Mouse (Mus musculus) MEL (cell line): ENCODE data around the gene Nisch. TPM values are rescaled to one million over a fixed set of nuclear protein-coding genes. Genes with fewer than 3 reads are reported as not detected.

Source experiments
- DNase-seq: peaks from one replicate; pipeline ENCODE4 v3.0.0; 2011; ENCODE audit warnings: low read depth, low spot score
- H3K27ac ChIP-seq: 2 replicates; pipeline ENCODE4 v1.5.1; 2012; ENCODE audit warnings: low read depth, mild to moderate bottlenecking, control low read depth, low read length, moderate library complexity; ENCODE audit not compliant: control insufficient read depth
- H3K27me3 ChIP-seq, 2 experiments: fragments of 150-350 bp in 1 of 2; sonication (generic) in 1 of 2; 2 replicates each; pipeline ENCODE4 v1.6.1; 2012; ENCODE audit warnings: low read length in 2 of 2, mild to moderate bottlenecking in 2 of 2, improper control_type of control experiment in 1 of 2, moderate library complexity in 1 of 2; ENCODE audit not compliant: insufficient read depth in 2 of 2, control insufficient read depth in 1 of 2
- H3K36me3 ChIP-seq, 2 experiments: 2 replicates each; pipeline ENCODE4 v1.6.1; 2012 to 2014; ENCODE audit warnings: low read length in 2 of 2, improper control_type of control experiment in 1 of 2, inconsistent platforms in 1 of 2, mild to moderate bottlenecking in 1 of 2; ENCODE audit not compliant: insufficient read depth in 2 of 2, control insufficient read depth in 1 of 2
- H3K4me1 ChIP-seq, 2 experiments: fragments of 150-350 bp in 1 of 2; sonication (generic) in 1 of 2; 2 replicates each; pipeline ENCODE4 v1.6.1; 2012; ENCODE audit warnings: low read length in 2 of 2, improper control_type of control experiment in 1 of 2, mild to moderate bottlenecking in 1 of 2; ENCODE audit not compliant: insufficient read depth in 2 of 2, control insufficient read depth in 1 of 2
- H3K4me3 ChIP-seq, 2 experiments: fragments of 150-350 bp in 1 of 2; sonication (generic) in 1 of 2; 2 replicates each; pipeline ENCODE4 v1.5.1; 2012; ENCODE audit warnings: low read depth in 2 of 2, low read length in 2 of 2, mild to moderate bottlenecking in 2 of 2, moderate library complexity in 2 of 2, control low read depth in 1 of 2, improper control_type of control experiment in 1 of 2; ENCODE audit not compliant: control insufficient read depth in 1 of 2, insufficient read depth in 1 of 2
- H3K79me2 ChIP-seq: 2 replicates; pipeline ENCODE4 v1.6.1; 2012; ENCODE audit warnings: mild to moderate bottlenecking, low read length, moderate library complexity; ENCODE audit not compliant: control insufficient read depth, poor library complexity, insufficient read depth
- H3K9ac ChIP-seq: 2 replicates; pipeline ENCODE4 v1.6.1; 2012; ENCODE audit warnings: low read depth, mild to moderate bottlenecking, control low read depth, low read length, moderate library complexity; ENCODE audit not compliant: control insufficient read depth, poor library complexity, severe bottlenecking
- H3K9me3 ChIP-seq: fragments of 150-350 bp; sonication (generic); replicated peaks from 2 replicates; pipeline ENCODE4 v1.6.1; 2012; ENCODE audit warnings: mild to moderate bottlenecking, low read length, improper control_type of control experiment, moderate library complexity; ENCODE audit not compliant: insufficient read depth
- CTCF ChIP-seq, 3 experiments: IDR thresholded peaks in 2 of 3; conservative IDR thresholded peaks in 1 of 3; 2 replicates each; pipeline ENCODE4 v1.5.1; 2011 to 2012; ENCODE audit warnings: low read length in 3 of 3, low read depth in 2 of 3, mild to moderate bottlenecking in 2 of 3, improper control_type of control experiment in 1 of 3, inconsistent platforms in 1 of 3, mixed read lengths in 1 of 3, moderate library complexity in 1 of 3; ENCODE audit not compliant: control insufficient read depth in 1 of 3, insufficient read depth in 1 of 3, poor library complexity in 1 of 3, severe bottlenecking in 1 of 3
- ELF1 ChIP-seq: IDR thresholded peaks from 2 replicates; pipeline ENCODE4 v1.6.1; 2014; ENCODE audit warnings: low read depth, mild to moderate bottlenecking, inconsistent platforms, low read length, improper control_type of control experiment, moderate library complexity
- EP300 ChIP-seq, 2 experiments: IDR thresholded peaks; 2 replicates each; pipeline ENCODE4 v1.6.1; 2011; ENCODE audit warnings: improper control_type of control experiment in 2 of 2, low read length in 2 of 2, low read depth in 1 of 2, mild to moderate bottlenecking in 1 of 2
- ETS1 ChIP-seq: IDR thresholded peaks from 2 replicates; pipeline ENCODE4 v1.6.1; 2012; ENCODE audit warnings: low read depth, mild to moderate bottlenecking, inconsistent platforms, low read length, improper control_type of control experiment, moderate library complexity
- GABPA ChIP-seq: IDR thresholded peaks from 2 replicates; pipeline ENCODE4 v1.6.1; 2012; ENCODE audit warnings: low read depth, mild to moderate bottlenecking, inconsistent platforms, low read length, improper control_type of control experiment, moderate library complexity
- GATA1 ChIP-seq: IDR thresholded peaks from 2 replicates; pipeline ENCODE4 v1.6.1; 2011; ENCODE audit warnings: low read depth, low read length, improper control_type of control experiment
- HCFC1 ChIP-seq: IDR thresholded peaks from 2 replicates; pipeline ENCODE4 v1.6.1; 2012; ENCODE audit warnings: low read depth, mild to moderate bottlenecking, inconsistent platforms, low read length, improper control_type of control experiment, moderate library complexity
- MAFK ChIP-seq: IDR thresholded peaks from 2 replicates; pipeline ENCODE4 v1.6.1; 2011; ENCODE audit warnings: low read depth, mild to moderate bottlenecking, low read length, improper control_type of control experiment, borderline replicate concordance
- MAX ChIP-seq: IDR thresholded peaks from 2 replicates; pipeline ENCODE4 v1.6.1; 2011; ENCODE audit warnings: low read length, improper control_type of control experiment
- MAZ ChIP-seq: IDR thresholded peaks from 2 replicates; pipeline ENCODE4 v1.6.1; 2012; ENCODE audit warnings: low read depth, mild to moderate bottlenecking, inconsistent platforms, low read length, improper control_type of control experiment
- MXI1 ChIP-seq: IDR thresholded peaks from 2 replicates; pipeline ENCODE4 v1.6.1; 2011; ENCODE audit warnings: mild to moderate bottlenecking, low read depth, low read length, improper control_type of control experiment
- MYC ChIP-seq: IDR thresholded peaks from 2 replicates; pipeline ENCODE4 v1.6.1; 2011; ENCODE audit warnings: low read depth, mild to moderate bottlenecking, low read length, improper control_type of control experiment, moderate library complexity
- NELFE ChIP-seq: IDR thresholded peaks from 2 replicates; pipeline ENCODE4 v1.6.1; 2011; ENCODE audit warnings: low read depth, low read length, improper control_type of control experiment
- NRF1 ChIP-seq: IDR thresholded peaks from 2 replicates; pipeline ENCODE4 v1.6.1; 2014; ENCODE audit warnings: low read depth, mild to moderate bottlenecking, inconsistent platforms, low read length, improper control_type of control experiment, moderate library complexity; ENCODE audit not compliant: poor library complexity, insufficient read depth, severe bottlenecking
- POLR2A ChIP-seq, 2 experiments: IDR thresholded peaks; 2 replicates each; pipeline ENCODE4 v1.6.1; 2011 to 2012; ENCODE audit warnings: low read length in 2 of 2, mild to moderate bottlenecking in 2 of 2, control low read depth in 1 of 2, improper control_type of control experiment in 1 of 2, low read depth in 1 of 2, moderate library complexity in 1 of 2; ENCODE audit not compliant: control insufficient read depth in 1 of 2, insufficient read depth in 1 of 2, poor library complexity in 1 of 2
- POLR2AphosphoS2 ChIP-seq: IDR thresholded peaks from 2 replicates; pipeline ENCODE4 v1.6.1; 2011; ENCODE audit warnings: low read length, improper control_type of control experiment
- POLR2AphosphoS5 ChIP-seq: IDR thresholded peaks from 2 replicates; pipeline ENCODE4 v1.6.1; 2012; ENCODE audit warnings: low read depth, borderline replicate concordance, mild to moderate bottlenecking, inconsistent platforms, low read length, moderate library complexity, mixed read lengths
- RAD21 ChIP-seq: IDR thresholded peaks from 2 replicates; pipeline ENCODE4 v1.6.1; 2011; ENCODE audit warnings: mild to moderate bottlenecking, low read depth, low read length, improper control_type of control experiment
- SIN3A ChIP-seq: IDR thresholded peaks from 2 replicates; pipeline ENCODE4 v1.6.1; 2012; ENCODE audit warnings: low read length, improper control_type of control experiment, inconsistent platforms
- TBP ChIP-seq: IDR thresholded peaks from 2 replicates; pipeline ENCODE4 v1.8.0; 2011; ENCODE audit warnings: low read depth, low read length, improper control_type of control experiment
- TCF12 ChIP-seq: IDR thresholded peaks from 2 replicates; pipeline ENCODE4 v1.6.1; 2014; ENCODE audit warnings: low read depth, mild to moderate bottlenecking, inconsistent platforms, low read length, improper control_type of control experiment, moderate library complexity
- USF1 ChIP-seq: IDR thresholded peaks from 2 replicates; pipeline ENCODE4 v1.6.1; 2014; ENCODE audit warnings: low read depth, mild to moderate bottlenecking, inconsistent platforms, low read length, improper control_type of control experiment, moderate library complexity
- ZMIZ1 ChIP-seq: IDR thresholded peaks from 2 replicates; pipeline ENCODE4 v1.6.1; 2012; ENCODE audit warnings: low read depth, mild to moderate bottlenecking, inconsistent platforms, low read length, improper control_type of control experiment, moderate library complexity
- ZNF384 ChIP-seq: IDR thresholded peaks from 2 replicates; pipeline ENCODE4 v1.6.1; 2012; ENCODE audit warnings: low read depth, mild to moderate bottlenecking, inconsistent platforms, low read length, improper control_type of control experiment
- polyA plus RNA-seq, 2 experiments: library from polyadenylated mRNA; stranded (reverse) in 1 of 2; unstranded in 1 of 2; fragments of >175 nt in 1 of 2; fragments of >200 nt in 1 of 2; gene quantifications; 2 replicates each; pipeline versions ENCODE4 v1.2.1 to v1.2.4; 2012; ENCODE audit warnings: low replicate concordance in 2 of 2, low read depth in 1 of 2; ENCODE audit not compliant: insufficient read length in 2 of 2, insufficient read depth in 1 of 2, missing spikeins in 1 of 2
- total RNA-seq: library from RNA; depleted of rRNA; stranded (reverse); fragments of 300-350 nt; gene quantifications from 2 replicates; pipeline ENCODE4 v1.2.3, GENCODE M21; 2012

The Nisch gene
- total and polyA plus RNA-seq, 3 experiments = 53.0 to 154 TPM; not detected in 1

DNA sequence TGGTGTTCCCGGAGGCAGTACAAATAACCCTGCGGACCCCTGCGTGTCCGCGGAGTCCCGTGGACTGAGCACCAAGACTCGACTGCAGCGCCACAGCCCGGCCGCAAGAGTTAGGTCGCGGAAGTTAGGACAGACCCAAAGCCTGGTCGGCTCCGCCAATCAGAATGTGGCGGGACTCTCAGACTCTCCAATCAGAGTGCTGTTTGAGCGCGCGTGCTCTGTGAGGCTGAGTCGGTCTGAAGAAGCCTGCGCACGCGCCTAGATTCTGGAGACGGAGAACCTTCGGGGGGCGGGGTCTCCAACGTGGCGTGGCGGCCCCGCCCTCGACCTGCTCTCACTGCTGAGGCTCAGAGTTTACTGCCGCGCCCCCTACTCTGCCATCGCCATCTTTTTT lies 87.9 kb downstream of the Nisch start, which contains the start of gene Smim4:
Smim4 (minus strand) TSS at position 131 of the 394 bp plus-strand sequence.
- Histone ChIP-seq H3K9me3 (no peaks in the 10 kb centered on the region), H3K9ac (peak within 1 kb of the TSS; percentile 90), H3K27me3 (no peaks in the 10 kb centered on the region), H3K27ac (peak within 1 kb of the TSS; percentile 74), H3K4me3 (peak within 1 kb of the TSS; percentile 87 to 90), H3K79me2 (peaks cover 29% of the 10 kb centered on the region), H3K4me1 (peaks cover 3 to 42% of the 10 kb centered on the region in 2 experiments), H3K36me3 (peaks cover 4 to 10% of the 10 kb centered on the region in 2 experiments)
- peak; percentile 99 for DNase-seq
- TF ChIP-seq POLR2AphosphoS5 (no peak; the same call in 1 of the 2 replicates), TBP (peak; percentile 73), SIN3A (peak; percentile 74; the same call in 1 of the 2 replicates), GATA1 (no peak), GABPA (no peak), POLR2A (IDR thresholded peaks at IDR 0.05; ENCODE audit: control insufficient read depth in 1 of 2, insufficient read depth in 1 of 2, low read depth in 1 of 2, low read length in 2 of 2, poor library complexity in 1 of 2) (peak; percentile 61 to 91; a peak in 3 of 4 replicates), RAD21 (peak; percentile 3), ZMIZ1 (0 out of 2 replicates have a peak, but pooled peaks have one; percentile 50), MAX (peak; percentile 43), EP300 (IDR thresholded peaks at IDR 0.05; ENCODE audit: low read depth in 1 of 2, low read length in 2 of 2) (0 out of 4 replicates have a peak, but pooled peaks of 1 of the 2 experiments have one; percentile 2), MYC (no peak; the same call in 1 of the 2 replicates), POLR2AphosphoS2 (peak; percentile 90), CTCF (IDR thresholded peaks at IDR 0.05 in 2 of 3, conservative IDR thresholded peaks at IDR 0.05 in 1 of 3; ENCODE audit: control insufficient read depth in 1 of 3, insufficient read depth in 1 of 3, low read depth in 2 of 3, low read length in 3 of 3, poor library complexity in 1 of 3, severe bottlenecking in 1 of 3) (peak in 2 of 3 experiments; percentile 62 to 72; a peak in 5 of 6 replicates), USF1 (peak; percentile 85), ELF1 (peak; percentile 93), MAFK (no peak), ZNF384 (no peak), NELFE (peak; percentile 86), NRF1 (peak; percentile 99; the same call in 1 of the 2 replicates), MXI1 (peak; percentile 52; the same call in 1 of the 2 replicates), ETS1 (no peak), MAZ (peak; percentile 61; the same call in 1 of the 2 replicates), TCF12 (peak; percentile 45), HCFC1 (peak; percentile 76)
